Mouse (Mus musculus): ENCODE results near the gene ccdc198.

Gene ccdc198

DNA sequence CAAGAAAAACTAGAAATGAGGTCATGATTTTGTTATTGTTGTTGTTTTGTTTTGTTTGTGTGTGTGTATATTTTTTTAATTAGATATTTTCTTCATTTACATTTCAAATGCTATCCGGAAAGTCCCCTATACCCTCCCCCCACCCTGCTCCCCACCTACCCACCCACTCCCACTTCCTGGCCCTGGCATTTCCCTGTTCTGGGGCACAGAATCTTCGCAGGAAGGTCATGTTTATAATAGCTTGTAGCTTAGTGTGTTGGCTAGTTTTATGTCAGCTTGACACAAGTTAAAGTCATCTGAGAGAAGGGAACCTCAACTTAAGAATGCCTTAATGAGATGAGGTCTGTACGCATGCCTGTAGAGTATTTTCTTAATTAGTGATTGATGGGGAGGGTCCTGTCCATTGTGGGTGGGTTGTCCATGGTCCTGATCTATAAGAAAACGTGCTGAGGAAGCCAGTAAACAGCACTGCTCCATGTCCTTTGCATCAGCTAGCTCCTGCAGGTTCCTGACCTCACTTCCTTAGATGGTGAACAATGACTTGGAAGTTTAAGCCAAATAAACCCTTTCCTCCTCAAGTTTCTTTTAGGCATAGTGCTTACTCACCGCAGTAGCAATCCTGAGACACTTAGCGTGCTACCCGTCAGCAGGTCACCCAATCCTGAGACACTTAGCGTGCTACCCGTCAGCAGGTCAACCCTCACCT, 44.0 kb downstream of the ccdc198 start:
- DNase-seq (ENCODE audit: extremely low read depth, low read depth, low spot score) = peak; percentile 70

DNA sequence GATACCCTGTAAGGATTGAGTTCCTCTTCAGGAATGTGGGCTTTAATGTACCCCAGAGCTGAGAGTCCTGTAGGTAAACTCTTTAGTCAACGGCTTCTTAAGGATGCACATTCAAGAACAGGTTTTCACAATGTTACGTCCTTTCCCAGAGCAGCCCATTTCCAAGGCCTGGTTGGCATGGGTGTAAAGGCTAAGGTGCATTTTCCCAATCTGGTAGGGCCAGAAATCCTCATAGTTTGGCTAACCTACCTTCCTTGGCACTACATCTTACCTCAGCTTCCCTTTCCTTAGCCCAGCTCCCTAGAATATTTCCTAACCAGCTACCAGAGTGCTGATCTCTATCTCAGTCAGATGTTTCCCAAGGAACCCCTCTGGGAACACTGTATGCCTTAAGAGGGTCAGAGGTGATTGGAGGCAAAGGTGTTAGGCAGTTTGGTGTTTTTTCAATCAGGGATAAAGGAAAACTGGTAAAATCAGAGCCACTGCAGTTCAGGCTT, 48.2 kb downstream of the ccdc198 start:
- peak; percentile 98 for DNase-seq (ENCODE audit: extremely low read depth, low read depth, low spot score)

DNA sequence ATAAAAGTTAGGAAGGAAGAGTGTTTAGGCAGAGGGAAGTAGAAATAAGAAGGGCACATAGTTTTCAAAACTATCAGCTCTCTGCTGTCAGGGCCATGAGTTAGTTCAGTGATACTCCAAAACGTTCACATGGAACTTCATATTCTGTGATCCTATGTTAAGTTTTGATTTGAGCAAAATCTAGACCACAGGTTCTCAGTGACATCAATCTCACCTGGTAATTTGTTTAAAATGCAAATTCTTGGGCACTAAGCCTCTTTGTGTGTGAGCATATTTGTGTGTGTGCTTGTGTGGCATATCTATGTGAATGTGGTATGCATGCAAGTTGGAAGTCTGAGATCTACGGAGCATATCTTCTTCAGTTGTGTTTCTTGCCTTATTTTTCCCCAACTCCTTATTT, 59.0 kb downstream of the ccdc198 start:
- no peak for DNase-seq (ENCODE audit: extremely low read depth, low read depth, low spot score)

DNA sequence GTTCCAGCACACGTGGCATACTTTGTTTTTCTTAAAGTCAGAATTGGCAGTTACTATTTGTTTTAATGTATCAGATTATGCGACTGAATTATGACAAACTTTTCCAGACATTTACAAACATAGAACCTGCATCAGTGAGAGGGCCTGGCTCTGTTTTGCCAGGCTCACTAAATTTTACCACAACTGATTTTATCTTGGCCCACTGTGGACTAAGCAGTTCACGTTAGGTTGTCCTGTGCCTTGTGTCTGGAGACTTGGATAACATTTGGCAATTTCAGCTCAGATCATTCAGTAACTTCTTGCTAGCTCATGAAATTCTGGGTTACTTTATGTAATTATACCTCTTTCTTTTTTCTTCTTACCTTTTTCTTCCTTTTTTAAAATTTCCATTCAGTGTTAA, 65.5 kb downstream of the ccdc198 start:
- DNase-seq (ENCODE audit: extremely low read depth, low read depth, low spot score) = no peak

DNA sequence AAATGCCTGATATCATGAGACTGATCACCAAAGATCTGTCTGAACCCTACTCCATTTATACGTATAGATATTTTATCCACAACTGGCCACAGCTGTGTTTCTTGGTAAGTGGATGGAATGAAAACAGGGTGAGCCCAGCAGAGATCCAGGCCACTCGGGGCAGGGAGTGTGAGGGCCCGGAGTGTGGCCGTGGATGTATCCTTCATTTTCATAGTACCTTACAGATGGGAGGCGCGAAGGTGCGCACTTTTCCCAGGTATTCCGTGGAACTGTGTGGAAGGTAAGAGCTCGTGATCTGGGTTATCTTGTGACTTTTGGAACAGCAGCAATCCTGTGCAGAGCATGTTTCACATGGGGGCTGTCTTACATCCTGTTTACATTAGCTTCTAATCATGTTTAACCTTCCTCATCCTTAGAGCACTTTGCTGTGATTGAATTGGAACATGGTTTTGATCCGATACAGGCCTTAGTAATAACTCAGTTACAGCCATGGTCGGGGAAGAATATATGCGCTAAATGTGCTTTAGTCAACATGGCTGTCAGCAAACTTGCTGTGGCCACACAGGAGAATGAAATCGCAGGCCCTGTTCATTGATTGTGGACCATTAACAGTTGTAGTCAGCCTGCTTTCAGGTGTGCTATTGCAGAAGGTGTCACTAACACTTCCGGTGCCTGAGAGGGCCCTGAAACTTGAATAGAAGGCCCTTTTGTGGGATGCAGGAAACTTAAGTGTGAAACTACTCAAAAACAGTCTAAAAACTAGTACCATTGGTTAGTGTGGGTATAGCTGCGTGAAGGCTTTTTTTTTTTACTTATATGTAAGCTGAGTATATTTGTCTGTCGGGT, 71.8 kb downstream of the ccdc198 start:
- DNase-seq (ENCODE audit: extremely low read depth, low read depth, low spot score) = no peak

DNA sequence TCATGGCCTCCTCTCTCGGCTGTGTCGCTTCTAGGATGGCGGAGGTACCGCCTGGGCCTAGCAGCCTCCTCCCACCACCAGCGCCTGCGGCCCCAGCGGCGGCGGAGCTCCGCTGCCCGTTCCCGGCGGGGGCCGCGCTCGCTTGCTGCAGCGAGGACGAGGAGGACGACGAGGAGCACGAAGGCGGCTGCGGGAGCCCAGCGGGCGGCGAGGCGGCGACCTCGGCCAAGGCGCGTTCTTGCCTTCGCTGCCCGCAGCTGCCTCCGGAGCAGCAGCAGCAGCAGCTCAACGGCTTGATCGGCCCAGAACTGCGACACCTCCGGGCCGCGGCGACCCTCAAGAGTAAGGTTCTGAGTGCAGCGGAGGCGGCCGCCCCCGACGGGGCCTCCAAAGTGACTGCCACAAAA, 72.7 kb downstream of the ccdc198 start:
- DNase-seq (ENCODE audit: extremely low read depth, low read depth, low spot score) = no peak

DNA sequence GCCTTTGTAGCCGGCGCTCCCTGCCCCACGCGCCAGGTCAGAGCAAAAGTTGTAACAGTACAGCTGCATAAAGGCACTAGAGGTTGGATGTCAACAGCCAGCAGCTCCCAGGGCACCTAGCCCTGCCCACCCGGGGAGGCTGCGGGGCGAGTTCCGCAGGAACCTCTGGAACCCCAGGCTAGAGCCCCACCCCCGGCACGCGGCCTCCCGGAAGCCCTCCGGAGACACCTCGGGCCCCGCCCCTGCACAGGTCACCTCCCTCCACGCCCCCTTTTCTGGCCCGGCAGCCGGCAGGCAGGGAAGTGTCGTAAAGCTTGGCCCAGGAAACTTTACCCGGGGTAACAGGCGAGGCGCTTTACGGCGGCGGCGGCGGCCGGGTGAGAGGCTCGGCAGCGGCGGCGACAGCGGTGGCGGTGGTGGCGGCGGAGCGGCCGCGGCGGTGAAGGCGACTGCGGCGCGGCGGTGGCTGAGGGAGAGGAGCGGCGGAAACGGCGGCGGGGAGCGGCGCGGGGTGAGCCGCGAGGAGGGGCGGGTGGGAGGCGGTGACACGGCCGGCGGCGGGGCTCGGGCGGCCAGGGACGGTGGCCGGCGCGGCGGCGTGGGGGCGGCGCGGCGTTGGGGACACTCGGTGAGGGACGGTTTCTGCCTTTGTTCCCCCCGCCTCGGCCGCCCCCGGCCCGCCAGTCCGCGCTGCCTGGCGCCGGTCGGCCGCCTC, 73.2 kb downstream of the ccdc198 start, which contains the start of gene Naa30:
Gene Naa30, plus strand, starts transcription at position 360 of the 715 bp plus-strand sequence.
- DNase-seq (ENCODE audit: extremely low read depth, low read depth, low spot score) = peak; percentile 37

DNA sequence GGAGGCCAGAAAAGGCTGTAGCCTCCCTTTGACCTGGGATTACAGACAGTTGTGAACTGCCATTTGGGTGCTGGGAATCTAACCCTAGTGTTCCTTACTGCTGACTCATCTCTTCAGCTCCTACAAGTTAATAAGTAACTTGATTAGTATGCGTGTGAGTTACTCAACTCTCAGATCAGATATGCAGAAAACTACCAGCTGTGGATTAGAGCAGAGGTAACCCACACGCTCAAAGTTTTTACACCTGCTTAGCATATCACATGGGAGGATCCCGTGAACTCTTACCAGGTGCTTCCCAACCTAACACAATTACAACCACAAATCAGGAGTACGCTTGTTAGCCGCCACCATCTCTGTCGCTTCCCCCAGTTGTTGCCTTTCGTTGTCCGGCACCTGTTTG, 74.0 kb downstream of the ccdc198 start:
- peak; percentile 56 for DNase-seq (ENCODE audit: extremely low read depth, low read depth, low spot score)

Data from fat pad, adult 2 months (tissue).